Mouse (Mus musculus) embryonic fibroblast, embryonic 13.5 days (primary cell): ENCODE data around the gene 2010003K11Rik. TPM values are rescaled to one million over a fixed set of nuclear protein-coding genes. Genes with fewer than 3 reads are reported as not detected.

Source experiments
- H3K27ac ChIP-seq: 2 replicates; pipeline ENCODE4 v1.5.1; 2012; ENCODE audit warnings: low read length, control low read depth, inconsistent platforms; ENCODE audit not compliant: insufficient read depth
- H3K4me1 ChIP-seq: 2 replicates; pipeline ENCODE4 v1.6.1; 2011; ENCODE audit warnings: low read length; ENCODE audit not compliant: control insufficient read depth, insufficient read depth
- H3K4me3 ChIP-seq: 2 replicates; pipeline ENCODE4 v1.5.1; 2011; ENCODE audit warnings: mild to moderate bottlenecking, control low read depth, low read length; ENCODE audit not compliant: insufficient read depth
- CTCF ChIP-seq: IDR thresholded peaks from 2 replicates; pipeline ENCODE4 v1.5.1; 2011; ENCODE audit warnings: mild to moderate bottlenecking, control low read depth, low read length, moderate library complexity, borderline replicate concordance; ENCODE audit not compliant: insufficient read depth
- POLR2A ChIP-seq: IDR thresholded peaks from 2 replicates; pipeline ENCODE4 v1.6.1; 2011; ENCODE audit warnings: low read depth, mild to moderate bottlenecking, control low read depth, low read length, moderate library complexity
- polyA plus RNA-seq: library from polyadenylated mRNA; stranded (reverse); fragments of >200 nt; gene quantifications from 2 replicates; pipeline ENCODE4 v1.2.4, GENCODE M21; 2011; ENCODE audit warnings: low read depth; ENCODE audit not compliant: missing spikeins, insufficient read length

Gene 2010003K11Rik
- polyA plus RNA-seq, 1 experiment, result not detected

- no peak for TF ChIP-seq POLR2A
- peaks cover 14% of the 10 kb centered on the region for H3K4me1 ChIP-seq
- peak overlapping the region; percentile 98 for H3K27ac ChIP-seq
- H3K4me3 ChIP-seq, result no peak overlapping the region
Measured at GRCm38 (mm10) chr19:4521426-4522050, 23.2 kb upstream of the 2010003K11Rik start.

GRCm38 (mm10) chr19:4517483-4517882, 19.1 kb upstream of the 2010003K11Rik start:
- Histone ChIP-seq H3K27ac (peak overlapping the region; percentile 78), H3K4me1 (peaks cover 24% of the 10 kb centered on the region), H3K4me3 (no peak overlapping the region)
- TF ChIP-seq POLR2A, result no peak
- no peak for TF ChIP-seq CTCF

GRCm38 (mm10) chr19:4516288-4516687, 17.9 kb upstream of the 2010003K11Rik start:
- Histone ChIP-seq H3K4me1 (peaks cover 22% of the 10 kb centered on the region), H3K4me3 (no peak overlapping the region), H3K27ac (peak overlapping the region; percentile 20; the same call in 1 of the 2 replicates)
- TF ChIP-seq POLR2A, result no peak
- no peak for TF ChIP-seq CTCF

- H3K27ac ChIP-seq, result 0 out of 2 replicates have a peak overlapping the region, but pooled peaks have one; percentile 20
- peaks cover 22% of the 10 kb centered on the region for H3K4me1 ChIP-seq
- H3K4me3 ChIP-seq, result no peak overlapping the region
- TF ChIP-seq CTCF, result no peak
- TF ChIP-seq POLR2A, result no peak
Measured at GRCm38 (mm10) chr19:4515746-4516145, 17.4 kb upstream of the 2010003K11Rik start.

- Histone ChIP-seq H3K27ac (no peak overlapping the region), H3K4me3 (no peak overlapping the region), H3K4me1 (peaks cover 20% of the 10 kb centered on the region)
- TF ChIP-seq CTCF (no peak), POLR2A (no peak)
Measured at GRCm38 (mm10) chr19:4513236-4513858, 15.0 kb upstream of the 2010003K11Rik start.

- Histone ChIP-seq H3K27ac (no peak overlapping the region), H3K4me3 (peak overlapping the region; percentile 69), H3K4me1 (peaks cover 8% of the 10 kb centered on the region; the same call in 1 of the 2 replicates)
- TF ChIP-seq CTCF, result no peak
- TF ChIP-seq POLR2A, result no peak
Measured at GRCm38 (mm10) chr19:4511116-4511841, 12.9 kb upstream of the 2010003K11Rik start.

- Histone ChIP-seq H3K27ac (no peak within 1 kb of the TSS), H3K4me1 (0 out of 2 replicates have a peak, but pooled peaks cover under 1% of the 10 kb centered on the region), H3K4me3 (peak within 1 kb of the TSS; percentile 69)
- TF ChIP-seq POLR2A (peak; percentile 82), CTCF (no peak)
Measured at GRCm38 (mm10) chr19:4509986-4510963, 11.9 kb upstream of the 2010003K11Rik start, which contains the start of gene Pcx. TSS of gene Pcx (plus strand) at chr19:4510472.

GRCm38 (mm10) chr19:4507746-4508145, 9.4 kb upstream of the 2010003K11Rik start:
- H3K4me1 ChIP-seq, result no peaks in the 10 kb centered on the region
- TF ChIP-seq CTCF, result no peak
- no peak for TF ChIP-seq POLR2A
- no peak overlapping the region for H3K4me3 ChIP-seq
- no peak overlapping the region for H3K27ac ChIP-seq

- H3K4me1 ChIP-seq, result no peaks in the 10 kb centered on the region
- TF ChIP-seq CTCF, result no peak
- no peak for TF ChIP-seq POLR2A
- no peak overlapping the region for H3K4me3 ChIP-seq
- H3K27ac ChIP-seq, result no peak overlapping the region
Measured at GRCm38 (mm10) chr19:4504830-4505229, 6.4 kb upstream of the 2010003K11Rik start.
